30 mouse cellular contexts compared by ENCODE assay signal in genomic region chr9:31871410-31871809, GRCm38 (mm10). TPM values are rescaled to one million over a fixed set of nuclear protein-coding genes. Genes with fewer than 3 reads are reported as not detected.
"Had no signal": no experiment of that assay in that cellular context is flagged by ENCODE, and none has a peak within 500 bp of the region (broad histone marks: within the 10 kb centered on the region; RNA-seq: fewer than 3 reads in every experiment).

No protein-coding gene starts in this region.

- DNase-seq: gastrocnemius, adult 2 months; gastrocnemius, postnatal 10 days; gastrocnemius, postnatal 25 days; heart, postnatal 10 days; heart, postnatal 4 days; kidney, adult 11 months; kidney, adult 2 months; kidney, adult 9 months; kidney, postnatal 14 days; kidney, postnatal 36 days; layer of hippocampus, adult 9-11 months; layer of hippocampus, postnatal 36 days; left cerebral cortex, postnatal 4 days had no signal

- H3K4me3 ChIP-seq: gastrocnemius, adult 2 months; heart, embryonic 10.5 days; heart, embryonic 12.5 days; hindbrain, embryonic 10.5 days; hindbrain, embryonic 12.5 days; kidney, embryonic 15.5 days; limb, embryonic 13.5 days; limb, embryonic 15.5 days; liver, embryonic 12.5 days had no signal

- H3K4me1 ChIP-seq: heart, embryonic 10.5 days; heart, embryonic 12.5 days; hindbrain, embryonic 10.5 days; hindbrain, embryonic 12.5 days; liver, embryonic 12.5 days had no signal

- H3K27me3 ChIP-seq: heart, embryonic 12.5 days; hindbrain, embryonic 12.5 days; kidney, embryonic 15.5 days; limb, embryonic 13.5 days; limb, embryonic 15.5 days; liver, embryonic 12.5 days had no signal

- ATAC-seq: hindbrain, embryonic 16.5 days; intestine, embryonic 16.5 days; liver, embryonic 12.5 days had no signal

- H3K9ac ChIP-seq: heart, embryonic 12.5 days; hindbrain, embryonic 12.5 days; hindbrain, embryonic 14.5 days; kidney, embryonic 15.5 days; limb, embryonic 13.5 days; limb, embryonic 15.5 days; liver, embryonic 12.5 days; liver, embryonic 14.5 days had no signal

- H3K27ac ChIP-seq: gastrocnemius, adult 2 months; heart, embryonic 10.5 days; hindbrain, embryonic 10.5 days; hindbrain, embryonic 12.5 days; hindbrain, embryonic 14.5 days; kidney, embryonic 15.5 days; kidney, postnatal 0 days; limb, embryonic 13.5 days; limb, embryonic 15.5 days; liver, embryonic 12.5 days; liver, embryonic 14.5 days had no signal

- H3K4me2 ChIP-seq: heart, embryonic 12.5 days; hindbrain, embryonic 12.5 days; hindbrain, embryonic 14.5 days; kidney, embryonic 15.5 days; limb, embryonic 13.5 days; limb, embryonic 15.5 days; liver, embryonic 12.5 days had no signal

- H3K36me3 ChIP-seq: heart, embryonic 10.5 days; heart, embryonic 12.5 days; hindbrain, embryonic 10.5 days; hindbrain, embryonic 12.5 days; kidney, embryonic 15.5 days; limb, embryonic 13.5 days; limb, embryonic 15.5 days; liver, embryonic 12.5 days had no signal

- H3K9me3 ChIP-seq: heart, embryonic 10.5 days; heart, embryonic 12.5 days; hindbrain, embryonic 10.5 days; hindbrain, embryonic 12.5 days; kidney, embryonic 15.5 days; limb, embryonic 13.5 days; limb, embryonic 15.5 days; liver, embryonic 12.5 days had no signal

RNA-seq across cellular contexts. Expression of gene Barx2, which starts 41.9 kb away (rescaled TPM):
- total RNA-seq: granulocyte monocyte progenitor cell, adult 5-6 weeks; heart, postnatal 10 days had no signal
- polyA plus RNA-seq: heart, embryonic 12.5 days; heart, embryonic 14.5 days; heart, embryonic 16.5 days; hindbrain, embryonic 14.5 days; liver, adult 2 months; liver, embryonic 12.5 days; liver, embryonic 14.5 days had no signal
